Mouse (Mus musculus) kidney, adult 2 months (tissue): ENCODE results near the gene Prpf39. TPM values are rescaled to one million over a fixed set of nuclear protein-coding genes. Genes with fewer than 3 reads are reported as not detected.

ENCODE experiments used
- DNase-seq: peaks from one replicate; pipeline ENCODE4 v3.0.0; 2021
- H3K27ac ChIP-seq: fragments of 200-500 bp; 2 replicates; pipeline ENCODE4 v1.5.1; 2012; ENCODE audit warnings: low read depth, low read length, control low read depth, inconsistent platforms; ENCODE audit not compliant: insufficient read depth
- H3K27me3 ChIP-seq: fragments of 200-500 bp; replicated peaks from 2 replicates; pipeline ENCODE4 v1.6.1; 2012; ENCODE audit warnings: mild to moderate bottlenecking, moderate library complexity, low read length, inconsistent platforms; ENCODE audit not compliant: control insufficient read depth, insufficient read depth
- H3K36me3 ChIP-seq: fragments of 200-500 bp; 2 replicates; pipeline ENCODE4 v1.6.1; 2012; ENCODE audit warnings: mild to moderate bottlenecking, moderate library complexity, low read length, inconsistent platforms; ENCODE audit not compliant: control insufficient read depth, insufficient read depth
- H3K4me1 ChIP-seq: fragments of 200-500 bp; 2 replicates; pipeline ENCODE4 v1.6.1; 2011; ENCODE audit warnings: low read length; ENCODE audit not compliant: control insufficient read depth, insufficient read depth
- H3K4me3 ChIP-seq: fragments of 200-500 bp; 2 replicates; pipeline ENCODE4 v1.5.1; 2011; ENCODE audit warnings: mild to moderate bottlenecking, low read depth, low read length, control low read depth; ENCODE audit not compliant: insufficient read depth
- CTCF ChIP-seq: fragments of 200-500 bp; conservative IDR thresholded peaks from 2 replicates; pipeline ENCODE4 v1.5.1; 2011; ENCODE audit warnings: low read depth, mild to moderate bottlenecking, control low read depth, low read length, moderate library complexity, mixed read lengths; ENCODE audit not compliant: insufficient read depth, insufficient read length
- POLR2A ChIP-seq: fragments of 200-500 bp; IDR thresholded peaks from one replicate; pipeline ENCODE4 v1.6.1; 2011; ENCODE audit warnings: low read depth, low read length, control low read depth
- WGBS: fragments of 180-500 bp; shearing (Covaris S2); methylation state at CpG from one replicate; pipeline ENCODE4 v1.1.7; 2018; 5-methylcytosine and 5-hydroxymethylcytosine counted together
- polyA plus RNA-seq: library from polyadenylated mRNA; depleted of rRNA; stranded (reverse); fragments of >200 nt; gene quantifications from 2 replicates; pipeline ENCODE4 v1.2.3, GENCODE M21; 2012; rRNA removed

Prpf39 gene
- polyA plus RNA-seq: 6.3 and 6.7 TPM in 2 replicates

DNA sequence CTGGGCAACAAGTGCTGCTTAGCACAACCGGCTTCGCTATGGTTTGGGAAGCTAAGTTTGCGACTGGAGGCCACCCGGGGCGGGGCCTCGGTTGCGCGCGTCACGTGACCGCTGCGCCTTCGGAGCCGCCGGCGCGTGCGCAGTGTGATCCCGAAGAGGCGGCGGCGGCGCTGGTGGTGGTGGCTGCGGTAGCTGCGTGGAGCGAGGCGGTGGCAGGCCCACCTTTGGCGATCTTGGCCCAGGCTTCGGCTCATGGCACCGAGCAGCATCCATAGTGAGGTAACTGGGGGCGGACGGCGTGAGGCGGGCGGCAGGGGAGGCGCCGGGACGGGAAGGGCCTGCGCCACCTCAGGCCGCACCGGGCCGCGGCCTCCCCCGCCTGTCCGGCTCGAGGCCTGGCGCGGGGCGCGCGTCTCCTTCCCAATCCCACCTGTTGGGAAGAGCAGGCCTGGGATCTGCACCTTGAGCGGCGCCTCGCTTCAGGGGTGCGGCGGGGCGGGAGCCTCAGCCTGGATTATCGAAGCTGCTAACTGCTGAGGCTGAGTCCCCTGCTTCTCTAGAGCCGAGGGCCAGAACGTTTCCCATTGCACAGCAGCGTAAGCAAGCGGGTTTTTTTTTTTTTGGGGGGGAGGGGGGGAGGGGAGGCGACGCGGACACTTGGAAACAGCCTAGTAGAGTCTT is at the start of gene Prpf39:
Gene Prpf39, plus strand, starts transcription at position 144 of the 681 bp plus-strand sequence.
- Histone ChIP-seq H3K27me3 (no peaks in the 10 kb centered on the region), H3K4me3 (peak within 1 kb of the TSS; percentile 100), H3K36me3 (no peaks in the 10 kb centered on the region), H3K4me1 (peaks cover 2% of the 10 kb centered on the region; the same call in 1 of the 2 replicates), H3K27ac (peak within 1 kb of the TSS; percentile 99)
- peak; percentile 95 for DNase-seq
- under 1% methylated on average over 65 of the region's 65 CpGs for WGBS
- no peak for TF ChIP-seq CTCF
- peak; percentile 62 for TF ChIP-seq POLR2A

DNA sequence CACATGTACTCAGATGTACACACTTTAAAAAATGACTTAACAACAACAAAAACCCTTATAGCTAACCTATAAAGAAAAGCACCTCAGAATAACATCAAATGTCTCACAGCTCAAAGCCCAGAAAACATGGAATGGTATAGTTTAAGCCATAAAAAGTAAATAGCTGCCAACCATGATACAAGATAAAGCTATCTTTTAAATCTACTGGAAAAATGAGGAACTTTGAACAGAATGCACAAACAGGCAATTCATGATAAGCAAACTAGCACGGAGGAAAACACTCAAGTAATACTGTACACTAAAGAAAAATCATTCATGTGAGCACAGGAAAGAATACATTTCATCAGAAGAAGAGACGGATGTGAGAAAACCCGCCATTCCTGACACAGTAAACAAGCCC is 28.4 kb upstream of the Prpf39 start:
- Histone ChIP-seq H3K4me1 (no peaks in the 10 kb centered on the region), H3K36me3 (peaks cover 17% of the 10 kb centered on the region), H3K27ac (no peak overlapping the region), H3K4me3 (no peak overlapping the region), H3K27me3 (no peaks in the 10 kb centered on the region)
- TF ChIP-seq POLR2A (no peak), CTCF (no peak)
- 90% methylated on average over 3 of the region's 3 CpGs for WGBS
- no peak for DNase-seq

DNA sequence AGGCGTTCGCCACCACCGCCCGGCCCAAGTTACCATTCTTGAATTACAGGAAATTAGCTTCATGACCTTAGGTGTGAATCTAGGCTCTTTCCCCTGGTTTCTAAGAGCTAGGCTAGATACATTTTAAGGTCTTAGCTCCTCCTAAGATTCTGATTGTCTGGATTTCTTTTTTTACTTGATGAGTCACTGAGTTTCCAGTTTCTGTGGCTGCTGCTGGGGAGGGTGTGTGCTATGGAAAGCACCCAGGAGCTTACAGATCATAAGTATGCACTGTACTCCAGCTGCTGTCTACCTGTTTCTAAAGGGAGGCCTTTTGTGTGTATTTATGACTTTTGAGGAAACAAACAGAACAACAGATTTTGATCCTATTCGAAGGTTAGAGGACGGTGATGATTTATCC is 13.3 kb upstream of the Prpf39 start:
- peaks cover 2% of the 10 kb centered on the region for H3K36me3 ChIP-seq
- no peaks in the 10 kb centered on the region for H3K4me1 ChIP-seq
- DNase-seq: no peak
- H3K4me3 ChIP-seq: no peak overlapping the region
- no peak for TF ChIP-seq POLR2A
- no peak overlapping the region for H3K27ac ChIP-seq
- 98% methylated on average over 6 of the region's 6 CpGs for WGBS
- H3K27me3 ChIP-seq: no peaks in the 10 kb centered on the region

DNA sequence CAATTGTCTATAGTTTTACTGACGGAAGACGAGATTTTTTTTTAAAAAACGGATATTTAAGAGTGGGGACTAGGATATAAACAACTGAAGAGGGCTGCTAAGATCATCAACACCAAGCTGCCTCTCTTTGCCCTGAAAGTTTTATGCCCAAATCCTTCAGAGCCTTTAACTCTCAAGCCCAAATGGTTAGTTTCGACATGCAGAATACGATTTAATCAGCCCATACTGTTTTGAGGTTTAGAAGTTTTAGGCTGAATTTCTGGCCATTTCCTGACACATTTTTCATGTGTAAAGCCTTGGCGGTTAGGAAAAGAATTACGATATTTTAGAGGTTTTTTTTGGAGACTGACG is 319 bp upstream of the Prpf39 start:
- peaks cover 2% of the 10 kb centered on the region; the same call in 1 of the 2 replicates for H3K4me1 ChIP-seq
- TF ChIP-seq POLR2A (no peak), CTCF (no peak)
- 41% methylated on average over 8 of the region's 8 CpGs for whole genome bisulfite sequencing
- no peaks in the 10 kb centered on the region for H3K36me3 ChIP-seq
- H3K27ac ChIP-seq: peak overlapping the region; percentile 80; the same call in 1 of the 2 replicates
- H3K27me3 ChIP-seq: no peaks in the 10 kb centered on the region
- DNase-seq: no peak
- peak overlapping the region; percentile 100 for H3K4me3 ChIP-seq

DNA sequence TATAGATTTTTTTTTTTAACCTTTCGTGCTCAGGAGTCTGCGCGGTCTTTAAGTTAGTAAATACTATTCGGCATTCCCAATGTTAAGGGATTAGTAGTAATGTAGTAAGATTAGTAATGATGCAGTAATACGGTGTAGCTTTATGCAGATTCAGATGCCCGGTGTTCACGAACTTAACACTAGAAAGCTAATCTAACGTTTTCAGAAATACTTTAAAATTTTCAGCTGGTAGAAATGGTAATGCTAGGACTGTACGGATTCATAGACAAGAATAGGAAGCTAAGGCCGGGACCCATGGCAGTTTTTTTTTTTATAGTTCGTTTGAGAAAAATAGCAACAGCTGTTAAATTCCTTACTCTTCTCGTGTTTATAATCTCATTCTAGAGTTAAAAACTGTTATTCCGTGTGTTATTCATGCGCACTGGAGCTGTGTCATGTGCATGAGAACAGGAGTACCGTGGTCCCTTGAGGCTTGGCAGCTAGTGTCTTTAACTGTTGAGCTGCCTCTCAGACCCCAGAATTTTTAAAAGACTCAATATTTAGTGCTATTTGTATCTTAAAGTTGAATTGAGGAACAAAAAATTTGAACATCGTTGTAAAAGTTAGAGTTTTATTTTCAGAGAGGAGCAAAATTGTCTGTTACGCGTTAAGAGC is 886 bp downstream of the Prpf39 start:
- TF ChIP-seq POLR2A (no peak), CTCF (no peak)
- no peak overlapping the region for H3K27ac ChIP-seq
- DNase-seq: peak; percentile 5

DNA sequence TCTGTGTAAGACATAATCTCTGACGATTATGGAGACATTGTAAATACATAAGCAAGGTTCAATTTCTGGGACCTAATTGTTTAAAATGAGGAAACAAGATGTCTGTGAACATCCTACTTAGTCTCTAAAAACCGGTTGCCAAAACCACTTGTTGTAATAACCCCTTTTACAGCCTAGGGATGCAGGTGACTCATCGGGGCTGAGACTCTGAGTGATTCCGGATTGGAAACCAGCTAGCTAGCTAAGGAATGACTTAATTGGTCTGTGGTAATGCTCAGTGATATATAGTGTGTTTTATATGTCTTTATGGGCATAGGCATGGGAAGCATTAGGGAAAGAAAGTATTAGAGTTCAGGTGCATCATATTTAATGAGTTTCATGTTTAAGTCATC is 1.4 kb downstream of the Prpf39 start:
- DNase-seq: no peak
- H3K4me3 ChIP-seq: peak overlapping the region; percentile 100; the same call in 1 of the 2 replicates
- 3% methylated on average over 4 of the region's 4 CpGs for WGBS

More for the DNA sequence above, 886 bp downstream of the Prpf39 start:
- Histone ChIP-seq H3K36me3 (no peaks in the 10 kb centered on the region), H3K27me3 (no peaks in the 10 kb centered on the region), H3K4me1 (peaks cover 2% of the 10 kb centered on the region; the same call in 1 of the 2 replicates), H3K4me3 (peak overlapping the region; percentile 100)
- WGBS: 7% methylated on average over 18 of the region's 18 CpGs

DNA sequence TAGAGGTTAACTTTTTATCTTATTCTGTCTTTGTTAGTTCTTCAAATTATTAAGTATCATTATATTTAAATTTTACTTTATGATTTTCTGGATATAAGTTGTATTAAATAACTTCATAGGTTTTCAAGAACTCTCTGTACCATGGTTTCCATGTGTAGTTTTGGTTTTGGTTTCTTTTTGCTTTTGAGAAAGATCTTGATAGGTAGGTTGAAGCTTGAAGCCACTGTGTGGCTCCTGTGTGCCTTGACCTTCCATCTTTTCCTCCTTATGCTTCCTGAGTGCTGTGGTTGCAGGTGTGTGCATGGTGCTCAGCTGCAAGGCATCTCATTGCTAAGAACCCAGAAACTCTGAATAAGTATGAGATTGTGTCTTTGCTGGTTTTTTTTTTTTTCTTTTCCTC is 12.7 kb downstream of the Prpf39 start:
- DNase-seq: no peak
- Histone ChIP-seq H3K27me3 (no peaks in the 10 kb centered on the region), H3K27ac (no peak overlapping the region), H3K4me3 (no peak overlapping the region), H3K36me3 (peaks cover 3% of the 10 kb centered on the region), H3K4me1 (no peaks in the 10 kb centered on the region)
- TF ChIP-seq CTCF (no peak), POLR2A (no peak)

More for the DNA sequence above, 1.4 kb downstream of the Prpf39 start:
- H3K4me1 ChIP-seq: peaks cover 2% of the 10 kb centered on the region; the same call in 1 of the 2 replicates
- H3K27ac ChIP-seq: no peak overlapping the region
- no peaks in the 10 kb centered on the region for H3K36me3 ChIP-seq
- no peaks in the 10 kb centered on the region for H3K27me3 ChIP-seq
- TF ChIP-seq POLR2A (no peak), CTCF (no peak)
